Mouse (Mus musculus) forebrain, postnatal 0 days (tissue): ENCODE measurements around the gene Nek7. TPM values are rescaled to one million over a fixed set of nuclear protein-coding genes. Genes with fewer than 3 reads are reported as not detected.

Source experiments
- ATAC-seq: fragments of 200-750 bp; cut with Nextera tagmentation; 2 replicates; pipeline ENCODE4 v1.8.0; 2017; ENCODE audit warnings: mild to moderate bottlenecking, moderate library complexity
- DNase-seq: peaks from one replicate; pipeline ENCODE4 v3.0.0-alpha.2; 2015
- H3K27ac ChIP-seq: fragments of 300-500 bp; sonication (generic); 2 replicates; pipeline ENCODE4 v1.5.1; 2014; ENCODE audit warnings: low read depth, mild to moderate bottlenecking, antibody characterized with exemption, low read length, moderate library complexity, mixed read lengths
- H3K27me3 ChIP-seq: fragments of 300-500 bp; sonication (generic); 2 replicates; pipeline ENCODE4 v1.6.1; 2014; ENCODE audit warnings: mild to moderate bottlenecking, low read length, mixed read lengths; ENCODE audit not compliant: insufficient read depth
- H3K36me3 ChIP-seq: fragments of 300-500 bp; sonication (generic); 2 replicates; pipeline ENCODE4 v1.6.1; 2014; ENCODE audit warnings: mild to moderate bottlenecking, moderate library complexity; ENCODE audit not compliant: insufficient read depth
- H3K4me1 ChIP-seq: fragments of 300-500 bp; sonication (generic); 2 replicates; pipeline ENCODE4 v1.6.1; 2014; ENCODE audit warnings: antibody characterized with exemption; ENCODE audit not compliant: insufficient read depth
- H3K4me2 ChIP-seq: fragments of 300-500 bp; sonication (generic); 2 replicates; pipeline ENCODE4 v1.6.1; 2014; ENCODE audit warnings: low read depth, mild to moderate bottlenecking, moderate library complexity
- H3K4me3 ChIP-seq: fragments of 300-500 bp; sonication (generic); 2 replicates; pipeline ENCODE4 v1.5.1; 2014; ENCODE audit warnings: low read depth, low read length, mixed read lengths
- H3K9ac ChIP-seq: fragments of 300-500 bp; sonication (generic); 2 replicates; pipeline ENCODE4 v1.6.1; 2014; ENCODE audit warnings: mild to moderate bottlenecking
- H3K9me3 ChIP-seq: fragments of 300-500 bp; sonication (generic); 2 replicates; pipeline ENCODE4 v1.6.1; 2016; ENCODE audit warnings: low read length
- CTCF ChIP-seq: sonication (generic); IDR thresholded peaks from 2 replicates; pipeline ENCODE4 v1.5.1; 2016; ENCODE audit warnings: antibody characterized with exemption, control low read depth, low read depth
- WGBS: fragments of 180-500 bp; shearing (Covaris S2); extraction: QIAGEN DNeasy Blood & Tissue Kit; methylation state at CpG from one replicate; pipeline ENCODE4 v1.1.7; 2014; 5-methylcytosine and 5-hydroxymethylcytosine counted together
- polyA plus RNA-seq: library from polyadenylated mRNA; unstranded; fragments of >200 nt; fragmentation: Nextera tagmentation; extraction: Ambion mirVana; gene quantifications from 2 replicates; pipeline ENCODE4 v1.2.1, GENCODE M21; 2015
- total RNA-seq: library from RNA; depleted of rRNA; stranded (reverse); fragments of >200 nt; gene quantifications from 2 replicates; pipeline ENCODE4 v1.2.3, GENCODE M21; 2014

The Nek7 gene
- total and polyA plus RNA-seq, 2 experiments from 2014 or later = 15.3 to 15.4 TPM

DNA sequence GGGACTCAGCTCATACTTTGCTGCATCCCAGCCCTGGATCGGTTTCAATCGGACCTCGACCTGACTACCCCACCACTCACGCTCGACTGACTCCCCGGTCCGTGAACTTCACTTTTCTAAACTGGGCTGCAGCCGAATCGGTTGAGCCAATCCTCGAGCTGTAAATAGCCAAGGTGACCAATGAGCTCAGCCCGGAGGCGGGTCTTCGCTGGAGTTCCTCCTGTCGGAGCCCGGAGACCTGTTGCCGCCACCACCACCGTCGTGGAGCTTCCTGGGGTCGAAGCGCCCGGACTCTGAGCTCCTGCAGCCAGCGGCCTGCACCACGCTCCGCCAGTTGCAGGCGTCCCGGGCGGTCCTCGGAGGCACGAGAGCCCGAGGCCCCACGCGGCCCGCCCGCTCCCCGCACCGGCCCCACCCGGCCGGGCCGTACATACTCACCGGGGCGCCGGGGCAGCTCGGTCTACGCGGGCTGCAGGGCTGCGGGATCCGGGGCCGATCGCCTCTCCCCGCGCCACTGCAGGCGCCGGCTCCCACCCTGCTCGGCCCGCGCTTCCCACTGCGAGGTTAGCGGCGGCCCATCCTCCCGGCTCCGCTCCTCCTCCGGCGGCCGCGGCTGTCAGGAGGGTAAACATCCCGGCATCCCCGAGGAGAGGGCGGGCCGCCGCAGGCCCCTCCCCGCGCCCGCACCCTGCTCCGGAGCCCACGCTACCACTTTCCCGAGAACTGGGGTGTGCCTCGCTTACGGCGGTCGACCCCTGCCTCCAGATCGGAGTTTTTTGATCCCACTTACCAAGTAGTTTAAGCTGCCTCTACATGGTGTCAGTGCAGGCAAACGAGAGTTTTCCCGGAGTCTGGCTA lies 598 bp downstream of the Nek7 start:
- Histone ChIP-seq H3K4me2 (peak overlapping the region; percentile 90), H3K4me3 (peak overlapping the region; percentile 94), H3K9ac (peak overlapping the region; percentile 56), H3K27ac (peak overlapping the region; percentile 80), H3K36me3 (no peaks in the 10 kb centered on the region), H3K9me3 (no peaks in the 10 kb centered on the region), H3K4me1 (peaks cover 12% of the 10 kb centered on the region; the same call in 1 of the 2 replicates), H3K27me3 (no peaks in the 10 kb centered on the region)
- peak; percentile 98 for ATAC-seq
- DNase-seq = peak; percentile 94
- WGBS = 2% methylated on average over 80 of the region's 83 CpGs
- no peak for TF ChIP-seq CTCF

DNA sequence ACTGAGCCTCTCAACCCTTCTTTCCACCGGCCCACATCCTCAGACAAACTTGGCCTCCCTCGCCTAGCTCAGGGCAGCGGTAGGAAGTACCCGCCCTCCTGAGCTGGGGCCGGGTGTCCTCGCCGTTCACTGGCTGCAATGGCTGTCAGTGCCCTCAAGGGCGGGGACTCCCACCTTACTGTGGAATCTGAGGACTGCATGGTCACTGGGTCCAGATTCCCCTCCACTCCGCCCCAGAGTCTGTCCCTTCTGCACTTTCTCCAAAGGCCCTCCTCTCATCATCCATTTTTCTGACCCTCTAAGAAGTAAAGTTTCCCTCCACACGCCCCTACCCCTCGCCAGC lies 2.0 kb downstream of the Nek7 start:
- DNase-seq (peak; percentile 54), ATAC-seq (peak; percentile 68)
- no peaks in the 10 kb centered on the region for H3K27me3 ChIP-seq
- H3K4me3 ChIP-seq = peak overlapping the region; percentile 94
- H3K9ac ChIP-seq = peak overlapping the region; percentile 33
- H3K4me2 ChIP-seq = peak overlapping the region; percentile 90
- peaks cover 12% of the 10 kb centered on the region; the same call in 1 of the 2 replicates for H3K4me1 ChIP-seq
- H3K9me3 ChIP-seq = no peaks in the 10 kb centered on the region
- peak; percentile 38 for TF ChIP-seq CTCF
- no peak overlapping the region for H3K27ac ChIP-seq
- under 1% methylated on average over 11 of the region's 11 CpGs for WGBS
- H3K36me3 ChIP-seq = no peaks in the 10 kb centered on the region

DNA sequence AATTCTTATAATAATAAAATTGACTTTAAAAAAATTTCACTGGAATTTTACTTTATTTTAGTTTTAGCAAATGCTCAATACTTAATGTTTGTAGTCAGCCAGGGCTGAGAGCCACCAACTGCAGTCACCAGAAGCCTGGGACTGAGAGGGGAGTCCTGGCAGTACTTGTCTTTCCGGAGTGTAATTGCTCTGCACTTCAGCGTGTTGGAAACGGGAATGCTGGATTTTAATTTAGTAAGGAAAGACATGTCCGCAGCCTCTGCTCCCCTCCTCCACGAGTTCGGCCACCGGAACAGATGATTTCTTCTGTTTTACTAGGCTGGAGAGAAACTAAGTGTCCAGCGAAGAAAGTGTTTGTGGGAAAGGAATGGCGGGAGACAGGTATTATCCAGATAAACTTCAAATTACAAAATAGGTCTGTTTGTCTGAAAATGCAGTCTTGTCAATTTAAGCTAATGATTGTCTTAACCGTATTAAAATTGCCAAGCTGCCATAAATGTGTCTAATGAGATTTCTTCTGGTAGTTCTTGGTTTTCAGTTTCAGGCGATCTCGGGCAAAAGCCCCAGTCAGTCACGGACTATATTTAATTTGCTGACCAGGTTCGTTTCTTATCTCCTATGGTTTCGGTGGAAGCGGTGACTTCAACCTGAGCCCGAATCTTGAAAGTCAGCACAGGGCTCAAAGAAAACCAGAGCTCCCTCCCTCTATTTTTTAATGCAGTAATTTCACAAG lies 2.5 kb downstream of the Nek7 start:
- peak overlapping the region; percentile 90 for H3K4me2 ChIP-seq
- DNase-seq (no peak), ATAC-seq (no peak)
- H3K4me3 ChIP-seq = peak overlapping the region; percentile 94
- WGBS = 15% methylated on average over 17 of the region's 17 CpGs
- H3K36me3 ChIP-seq = no peaks in the 10 kb centered on the region
- no peaks in the 10 kb centered on the region for H3K27me3 ChIP-seq
- peak overlapping the region; percentile 33 for H3K9ac ChIP-seq
- H3K27ac ChIP-seq = no peak overlapping the region
- no peaks in the 10 kb centered on the region for H3K9me3 ChIP-seq
- peaks cover 12% of the 10 kb centered on the region; the same call in 1 of the 2 replicates for H3K4me1 ChIP-seq
- no peak for TF ChIP-seq CTCF

DNA sequence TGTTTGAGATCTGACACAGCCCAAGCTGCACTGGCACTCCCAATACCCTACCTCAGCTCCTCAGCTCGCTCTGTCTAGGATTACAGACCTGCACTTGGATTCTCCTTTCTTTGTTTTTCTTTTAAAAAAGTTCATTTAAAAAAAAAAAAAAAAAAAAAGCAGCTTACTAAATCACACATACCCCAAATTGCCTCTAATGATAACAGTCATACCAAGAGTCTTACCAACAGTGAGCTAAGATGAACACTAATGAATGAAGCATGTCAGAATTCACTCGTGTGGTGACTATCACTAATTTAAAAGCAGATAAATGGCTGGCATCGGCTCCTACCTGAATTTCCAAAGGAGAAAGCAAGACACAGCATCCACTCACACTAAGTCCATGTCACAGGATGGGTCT lies 4.6 kb downstream of the Nek7 start:
- Histone ChIP-seq H3K4me2 (no peak overlapping the region), H3K4me1 (peaks cover 12% of the 10 kb centered on the region; the same call in 1 of the 2 replicates), H3K4me3 (no peak overlapping the region), H3K9me3 (no peaks in the 10 kb centered on the region), H3K27me3 (no peaks in the 10 kb centered on the region), H3K9ac (no peak overlapping the region), H3K27ac (no peak overlapping the region), H3K36me3 (no peaks in the 10 kb centered on the region)
- DNase-seq (no peak), ATAC-seq (no peak)
- TF ChIP-seq CTCF = no peak
- 67% methylated on average over 3 of the region's 3 CpGs for WGBS

DNA sequence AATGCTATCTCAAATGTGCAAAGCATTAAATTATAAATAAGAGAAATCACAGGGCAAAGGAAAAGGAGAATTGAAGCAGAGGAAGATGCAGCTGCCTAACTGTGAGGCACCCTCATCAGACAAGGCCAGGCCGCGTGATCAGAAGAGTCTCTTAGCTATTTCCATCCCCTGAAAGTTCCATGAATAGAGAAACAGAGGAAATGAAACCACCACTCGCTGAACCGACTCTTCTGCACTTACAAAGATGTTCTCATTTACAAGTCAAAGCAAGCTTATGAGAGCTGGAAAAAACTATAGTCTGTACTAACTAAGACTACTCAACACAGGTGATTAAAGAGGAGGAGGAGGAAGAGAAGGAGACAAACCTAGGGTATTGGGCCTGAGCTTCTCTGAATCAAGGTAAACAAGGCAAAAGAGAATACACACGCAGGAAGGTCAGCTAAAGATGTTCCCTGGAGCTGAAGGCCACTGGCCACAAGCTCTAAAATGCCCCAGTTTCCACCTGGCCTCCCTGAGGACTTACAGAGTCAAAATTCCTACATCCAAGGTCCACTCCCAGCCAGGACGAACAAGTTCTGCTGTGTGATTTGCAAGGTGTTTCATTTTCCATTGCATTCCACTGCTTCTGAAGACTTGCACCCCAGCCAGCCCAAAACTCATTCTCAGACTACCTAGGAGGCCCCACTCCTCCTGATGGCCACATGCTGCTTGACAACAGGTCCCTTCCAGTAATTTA lies 5.2 kb downstream of the Nek7 start:
- Histone ChIP-seq H3K9me3 (no peaks in the 10 kb centered on the region), H3K9ac (no peak overlapping the region), H3K4me2 (no peak overlapping the region), H3K4me1 (peaks cover 12% of the 10 kb centered on the region; the same call in 1 of the 2 replicates), H3K36me3 (no peaks in the 10 kb centered on the region), H3K27me3 (no peaks in the 10 kb centered on the region), H3K27ac (no peak overlapping the region), H3K4me3 (no peak overlapping the region)
- DNase-seq (no peak), ATAC-seq (no peak)
- TF ChIP-seq CTCF = no peak
- 57% methylated on average over 6 of the region's 6 CpGs for WGBS

DNA sequence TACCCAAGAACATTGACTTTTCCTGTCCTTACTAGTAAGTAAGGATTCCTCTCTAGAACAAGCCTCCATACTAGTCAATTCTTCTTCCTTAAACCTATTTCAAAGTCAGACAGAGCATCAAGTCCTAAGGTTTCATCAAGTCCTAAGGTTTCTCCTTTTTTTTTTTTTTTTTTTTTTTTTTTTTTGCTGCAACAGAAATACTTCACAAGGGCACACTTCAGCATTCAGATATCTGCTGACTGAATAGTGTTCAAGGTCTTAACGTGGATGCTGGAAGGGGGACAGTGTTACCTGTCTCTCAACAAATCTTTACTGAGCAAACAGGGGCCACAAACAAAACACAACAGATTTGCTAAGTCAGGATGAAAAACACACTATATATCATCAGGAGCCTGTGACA lies 7.8 kb downstream of the Nek7 start:
- no peaks in the 10 kb centered on the region for H3K9me3 ChIP-seq
- no peaks in the 10 kb centered on the region for H3K36me3 ChIP-seq
- no peaks in the 10 kb centered on the region for H3K4me1 ChIP-seq
- no peak for TF ChIP-seq CTCF
- H3K27me3 ChIP-seq = no peaks in the 10 kb centered on the region
- WGBS = 94% methylated on average over 1 of the region's 1 CpGs
- no peak for DNase-seq
- H3K4me3 ChIP-seq = no peak overlapping the region
- no peak overlapping the region for H3K27ac ChIP-seq
- no peak overlapping the region for H3K4me2 ChIP-seq
- no peak for ATAC-seq
- no peak overlapping the region for H3K9ac ChIP-seq
